Comparison of ENCODE assay signal across 8 mouse cellular contexts in the genomic region with DNA sequence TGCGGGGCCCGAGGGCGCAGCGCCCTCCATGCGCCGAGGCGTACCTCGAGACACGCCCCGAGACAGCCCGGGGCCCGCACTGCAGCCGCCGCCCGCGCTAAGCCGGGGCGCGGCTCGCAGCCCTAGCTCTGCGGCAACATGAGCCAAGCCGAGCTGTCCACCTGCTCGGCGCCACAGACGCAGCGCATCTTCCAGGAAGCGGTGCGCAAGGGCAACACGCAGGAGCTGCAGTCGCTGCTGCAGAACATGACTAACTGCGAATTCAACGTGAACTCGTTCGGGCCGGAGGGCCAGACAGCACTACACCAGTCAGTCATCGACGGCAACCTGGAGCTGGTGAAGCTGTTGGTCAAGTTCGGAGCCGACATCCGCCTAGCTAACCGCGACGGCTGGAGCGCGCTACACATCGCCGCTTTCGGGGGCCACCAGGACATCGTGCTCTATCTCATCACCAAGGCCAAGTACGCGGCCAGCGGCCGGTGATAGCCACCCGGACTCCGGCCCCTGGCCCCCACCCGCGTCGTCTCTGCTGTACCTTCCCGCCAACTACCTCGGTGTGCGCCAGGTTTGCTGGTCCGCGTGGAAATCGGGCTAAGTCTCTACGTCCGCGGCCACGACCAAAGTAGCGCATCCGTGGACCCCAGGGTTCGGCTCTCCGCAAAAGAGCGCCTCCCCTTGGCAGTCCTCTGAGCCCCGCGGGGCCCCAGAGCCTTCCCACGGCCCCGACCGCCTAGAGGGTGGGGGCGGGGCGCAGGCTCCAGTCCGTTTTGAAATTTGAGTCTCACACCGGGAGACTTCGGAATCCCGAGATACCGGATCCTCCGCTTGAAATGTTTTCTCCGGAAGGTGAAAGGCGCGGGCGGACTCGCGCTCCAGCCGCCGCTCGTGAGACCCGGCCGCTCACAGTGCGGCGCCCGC. TPM values are rescaled to one million over a fixed set of nuclear protein-coding genes. Genes with fewer than 3 reads are reported as not detected.
DNase-seq lines count a peak whose midpoint lies in the region; ATAC-seq lines count a peak whose summit lies in the region.

No protein-coding gene starts in this region.

- peak overlapping the region; percentile 84 for H3K4me2 ChIP-seq in heart, embryonic 11.5 days

- WGBS in heart, embryonic 11.5 days (ENCODE audit: insufficient replicate concordance), result under 1% methylated on average over 100 of the region's 100 CpGs

- ATAC-seq in heart, embryonic 11.5 days (replicated peaks; ENCODE audit: insufficient number of reproducible peaks, low FRiP score, low TSS enrichment), result peak; percentile 50; the same call in 1 of the 2 replicates

- H3K9ac ChIP-seq in heart, embryonic 11.5 days (ENCODE audit: low read depth, low read length), result peak overlapping the region; percentile 65

- H3K4me3 ChIP-seq in heart, embryonic 11.5 days (ENCODE audit: low read depth, low read length), result peak overlapping the region; percentile 60

- no peaks in the 10 kb centered on the region for H3K9me3 ChIP-seq in heart, embryonic 11.5 days (replicated peaks; ENCODE audit: control insufficient read depth, low read length)

- H3K27me3 ChIP-seq in heart, embryonic 11.5 days (ENCODE audit: control insufficient read depth, insufficient read depth, low read length), result peaks cover 67% of the 10 kb centered on the region

- peak overlapping the region; percentile 76 for H3K27ac ChIP-seq in heart, embryonic 11.5 days (ENCODE audit: low read depth, low read length)

- no peaks in the 10 kb centered on the region for H3K36me3 ChIP-seq in heart, embryonic 11.5 days (ENCODE audit: control insufficient read depth, insufficient read depth, low read length)

- DNase-seq in right cerebral cortex, postnatal 10 days (ENCODE audit: low spot score in 2 of 2), result peak; percentile 58 to 64
- DNase-seq in right cerebral cortex, adult 18-20 months, result no peak
- peak; percentile 63 to 71 for DNase-seq in cerebellum, postnatal 10 days
- DNase-seq in kidney, postnatal 4 days, result peak; percentile 66 to 75
- peak; percentile 64 for DNase-seq in mesoderm, embryonic 11.5 days (ENCODE audit: low read depth, low spot score)
- DNase-seq in spleen, postnatal 4 days (ENCODE audit: low spot score in 2 of 2), result peak; percentile 56 to 82
- no peak for DNase-seq in adipocyte (ENCODE audit: low spot score)

- peaks cover 24% of the 10 kb centered on the region for H3K4me1 ChIP-seq in heart, embryonic 11.5 days (ENCODE audit: control insufficient read depth, insufficient read depth, low read length)

RNA-seq across cellular contexts. Expression of a gene that starts 0.7 kb away (rescaled TPM):
- 4.5 and 4.8 TPM in 2 replicates for polyA plus RNA-seq in heart, embryonic 11.5 days (2014; fragmentation: Nextera tagmentation; extraction: Ambion mirVana)

RNA-seq across cellular contexts. Expression of a gene that starts 15.5 kb away (rescaled TPM):
- 5.9 and 8.3 TPM in 2 replicates for polyA plus RNA-seq in heart, embryonic 11.5 days (2014; fragmentation: Nextera tagmentation; extraction: Ambion mirVana)

RNA-seq across cellular contexts. Expression of a gene that starts 30.1 kb away (rescaled TPM):
- 62.9 and 69.0 TPM in 2 replicates for polyA plus RNA-seq in heart, embryonic 11.5 days (2014; fragmentation: Nextera tagmentation; extraction: Ambion mirVana)

RNA-seq across cellular contexts. Expression of a gene that starts 33.2 kb away (rescaled TPM):
- polyA plus RNA-seq in heart, embryonic 11.5 days (2014; fragmentation: Nextera tagmentation; extraction: Ambion mirVana), result not detected in 2 replicates

RNA-seq across cellular contexts. Expression of a gene that starts 37.3 kb away (rescaled TPM):
- 0.44 TPM in 1 of 2 replicates, not detected in the other for polyA plus RNA-seq in heart, embryonic 11.5 days (2014; fragmentation: Nextera tagmentation; extraction: Ambion mirVana)

Comparison
In these comparisons a context has a peak if more than half of its experiments do, and no peak if none do; other contexts are left out.
1. DNase-seq: peak in right cerebral cortex, postnatal 10 days (2 of 2), cerebellum, postnatal 10 days (2 of 2), kidney, postnatal 4 days (2 of 2), mesoderm, embryonic 11.5 days (single experiment) and spleen, postnatal 4 days (2 of 2); none in right cerebral cortex, adult 18-20 months (single experiment) and adipocyte (single experiment).